Mouse (Mus musculus): ENCODE measurements around the gene Parp3. TPM values are rescaled to one million over a fixed set of nuclear protein-coding genes. Genes with fewer than 3 reads are reported as not detected.

Parp3 gene
- total and polyA plus RNA-seq, 3 experiments: 2.2 to 5.0 TPM; not detected in 1

GRCm38 (mm10) chr9:106480541-106480940 lies 3.8 kb upstream of the Parp3 start:
- TF ChIP-seq TBP (IDR thresholded peaks at IDR 0.05; ENCODE audit: low read depth, low read length) (no peak), EP300 (IDR thresholded peaks at IDR 0.05; ENCODE audit: low read depth in 1 of 2, low read length in 2 of 2) (no peak), ZMIZ1 (IDR thresholded peaks at IDR 0.05; ENCODE audit: low read depth, low read length) (no peak), JUND (IDR thresholded peaks at IDR 0.05; ENCODE audit: low read depth, low read length) (no peak), MAZ (IDR thresholded peaks at IDR 0.05; ENCODE audit: low read depth, low read length) (no peak), RAD21 (IDR thresholded peaks at IDR 0.05; ENCODE audit: low read depth, low read length) (no peak)

GRCm38 (mm10) chr9:106478101-106478500 lies 1.4 kb upstream of the Parp3 start:
- no peaks in the 10 kb centered on the region for H3K27me3 ChIP-seq (ENCODE audit: control insufficient read depth in 1 of 2, insufficient read depth in 2 of 2, low read length in 2 of 2)
- peaks cover 27% of the 10 kb centered on the region for H3K79me2 ChIP-seq (ENCODE audit: control insufficient read depth, insufficient read depth, low read length, poor library complexity)
- peak overlapping the region; percentile 70 to 78 for H3K4me3 ChIP-seq (ENCODE audit: control insufficient read depth in 1 of 2, insufficient read depth in 1 of 2, low read depth in 2 of 2, low read length in 2 of 2)
- H3K36me3 ChIP-seq (ENCODE audit: control insufficient read depth in 1 of 2, insufficient read depth in 2 of 2, low read length in 2 of 2): peaks cover 0 to 3% of the 10 kb centered on the region in 2 experiments; a peak in 3 of 4 replicates
- H3K27ac ChIP-seq (ENCODE audit: control insufficient read depth, low read depth, low read length): peak overlapping the region; percentile 68; the same call in 1 of the 2 replicates
- H3K9me3 ChIP-seq (replicated peaks; ENCODE audit: insufficient read depth, low read length): no peaks in the 10 kb centered on the region
- no peak for DNase-seq (ENCODE audit: low read depth, low spot score)
- H3K9ac ChIP-seq (ENCODE audit: control insufficient read depth, low read depth, low read length, poor library complexity, severe bottlenecking): peak overlapping the region; percentile 81
- peaks cover 0 to 11% of the 10 kb centered on the region in 2 experiments; a peak in 3 of 4 replicates for H3K4me1 ChIP-seq (ENCODE audit: control insufficient read depth in 1 of 2, insufficient read depth in 2 of 2, low read length in 2 of 2)
- 0 out of 2 replicates have a peak, but pooled peaks have one; percentile 8 for TF ChIP-seq MAZ (IDR thresholded peaks at IDR 0.05; ENCODE audit: low read depth, low read length)
- no peak for TF ChIP-seq POLR2A (IDR thresholded peaks at IDR 0.05; ENCODE audit: control insufficient read depth in 1 of 2, insufficient read depth in 1 of 2, low read depth in 1 of 2, low read length in 2 of 2, poor library complexity in 1 of 2)

More at GRCm38 (mm10) chr9:106480541-106480940, 3.8 kb upstream of the Parp3 start:
- peaks cover 27% of the 10 kb centered on the region for H3K79me2 ChIP-seq (ENCODE audit: control insufficient read depth, insufficient read depth, low read length, poor library complexity)
- H3K27ac ChIP-seq (ENCODE audit: control insufficient read depth, low read depth, low read length): no peak overlapping the region
- H3K9me3 ChIP-seq (replicated peaks; ENCODE audit: insufficient read depth, low read length): no peaks in the 10 kb centered on the region
- no peak overlapping the region for H3K4me3 ChIP-seq (ENCODE audit: control insufficient read depth in 1 of 2, insufficient read depth in 1 of 2, low read depth in 2 of 2, low read length in 2 of 2)
- H3K9ac ChIP-seq (ENCODE audit: control insufficient read depth, low read depth, low read length, poor library complexity, severe bottlenecking): no peak overlapping the region
- H3K36me3 ChIP-seq (ENCODE audit: control insufficient read depth in 1 of 2, insufficient read depth in 2 of 2, low read length in 2 of 2): peaks cover 0 to 3% of the 10 kb centered on the region in 2 experiments; a peak in 3 of 4 replicates
- H3K27me3 ChIP-seq (ENCODE audit: control insufficient read depth in 1 of 2, insufficient read depth in 2 of 2, low read length in 2 of 2): no peaks in the 10 kb centered on the region
- no peak for DNase-seq (ENCODE audit: low read depth, low spot score)
- H3K4me1 ChIP-seq (ENCODE audit: control insufficient read depth in 1 of 2, insufficient read depth in 2 of 2, low read length in 2 of 2): peaks cover 0 to 9% of the 10 kb centered on the region in 2 experiments; a peak in 3 of 4 replicates

GRCm38 (mm10) chr9:106477649-106478048 lies 900 bp upstream of the Parp3 start:
- Histone ChIP-seq H3K9ac (ENCODE audit: control insufficient read depth, low read depth, low read length, poor library complexity, severe bottlenecking) (peak overlapping the region; percentile 81), H3K36me3 (ENCODE audit: control insufficient read depth in 1 of 2, insufficient read depth in 2 of 2, low read length in 2 of 2) (peaks cover 0 to 3% of the 10 kb centered on the region in 2 experiments; a peak in 3 of 4 replicates), H3K27me3 (ENCODE audit: control insufficient read depth in 1 of 2, insufficient read depth in 2 of 2, low read length in 2 of 2) (no peaks in the 10 kb centered on the region), H3K4me1 (ENCODE audit: control insufficient read depth in 1 of 2, insufficient read depth in 2 of 2, low read length in 2 of 2) (peaks cover 0 to 11% of the 10 kb centered on the region in 2 experiments; a peak in 3 of 4 replicates), H3K79me2 (ENCODE audit: control insufficient read depth, insufficient read depth, low read length, poor library complexity) (peaks cover 27% of the 10 kb centered on the region), H3K9me3 (replicated peaks; ENCODE audit: insufficient read depth, low read length) (no peaks in the 10 kb centered on the region), H3K4me3 (ENCODE audit: control insufficient read depth in 1 of 2, insufficient read depth in 1 of 2, low read depth in 2 of 2, low read length in 2 of 2) (peak overlapping the region; percentile 70 to 78), H3K27ac (ENCODE audit: control insufficient read depth, low read depth, low read length) (peak overlapping the region; percentile 68)
- TF ChIP-seq POLR2A (IDR thresholded peaks at IDR 0.05; ENCODE audit: control insufficient read depth in 1 of 2, insufficient read depth in 1 of 2, low read depth in 1 of 2, low read length in 2 of 2, poor library complexity in 1 of 2): peak; percentile 0 to 48; a peak in 1 of 4 replicates
- peak; percentile 65 for TF ChIP-seq GATA1 (IDR thresholded peaks at IDR 0.05; ENCODE audit: low read depth, low read length)
- TF ChIP-seq MAX (IDR thresholded peaks at IDR 0.05; ENCODE audit: low read length): no peak
- no peak for TF ChIP-seq UBTF (IDR thresholded peaks at IDR 0.05; ENCODE audit: borderline replicate concordance, insufficient read depth, low read depth, low read length)
- TF ChIP-seq MAZ (IDR thresholded peaks at IDR 0.05; ENCODE audit: low read depth, low read length): 0 out of 2 replicates have a peak, but pooled peaks have one; percentile 46
- TF ChIP-seq TCF12 (IDR thresholded peaks at IDR 0.05; ENCODE audit: low read depth, low read length): no peak; the same call in 1 of the 2 replicates
- peak; percentile 31; the same call in 1 of the 2 replicates for TF ChIP-seq ETS1 (IDR thresholded peaks at IDR 0.05; ENCODE audit: low read depth, low read length)
- TF ChIP-seq TBP (IDR thresholded peaks at IDR 0.05; ENCODE audit: low read depth, low read length): peak; percentile 30; the same call in 1 of the 2 replicates
- TF ChIP-seq JUND (IDR thresholded peaks at IDR 0.05; ENCODE audit: low read depth, low read length): no peak
- TF ChIP-seq POLR2AphosphoS2 (IDR thresholded peaks at IDR 0.05; ENCODE audit: low read length): 0 out of 2 replicates have a peak, but pooled peaks have one; percentile 7
- DNase-seq (ENCODE audit: low read depth, low spot score): peak; percentile 70
